Mouse (Mus musculus) heart, adult 2 months (tissue): ENCODE results near the gene Bnipl. TPM values are rescaled to one million over a fixed set of nuclear protein-coding genes. Genes with fewer than 3 reads are reported as not detected.
"Not testable (repeated sequence)": the region's sequence is repeated elsewhere in the genome, so short reads cannot be mapped to it uniquely, and the experiment has no call there.

ENCODE experiments used
- DNase-seq, 2 experiments: peaks; one replicate each; pipeline ENCODE4 v3.0.0; 2021
- H3K27ac ChIP-seq: fragments of 200-600 bp; 2 replicates; pipeline ENCODE4 v1.8.1; 2022
- H3K27me3 ChIP-seq: fragments of 200-500 bp; 2 replicates; pipeline ENCODE4 v1.6.1; 2012; ENCODE audit warnings: mild to moderate bottlenecking, low read length, inconsistent platforms, mixed read lengths; ENCODE audit not compliant: control insufficient read depth, insufficient read depth
- H3K36me3 ChIP-seq: fragments of 200-500 bp; 2 replicates; pipeline ENCODE4 v1.6.1; 2012; ENCODE audit warnings: low read length, inconsistent platforms; ENCODE audit not compliant: control insufficient read depth, insufficient read depth
- H3K4me1 ChIP-seq: fragments of 200-500 bp; 2 replicates; pipeline ENCODE4 v1.6.1; 2011; ENCODE audit warnings: low read length; ENCODE audit not compliant: control insufficient read depth, insufficient read depth
- H3K4me3 ChIP-seq: fragments of 200-600 bp; 2 replicates; pipeline ENCODE4 v1.8.1; 2022
- H3K79me2 ChIP-seq: fragments of 200-500 bp; replicated peaks from 2 replicates; pipeline ENCODE4 v1.6.1; 2012; ENCODE audit warnings: mild to moderate bottlenecking, inconsistent platforms, low read length, moderate library complexity, mixed read lengths; ENCODE audit not compliant: control insufficient read depth, insufficient read depth
- H3K9ac ChIP-seq: fragments of 200-500 bp; 2 replicates; pipeline ENCODE4 v1.6.1; 2012; ENCODE audit warnings: low read depth, mild to moderate bottlenecking, control low read depth, inconsistent platforms, low read length, mixed read lengths
- CTCF ChIP-seq: fragments of 200-600 bp; IDR thresholded peaks from 2 replicates; pipeline ENCODE4 v1.8.1; 2022; ENCODE audit warnings: antibody characterized with exemption, mild to moderate bottlenecking, moderate library complexity
- EP300 ChIP-seq: fragments of 200-500 bp; IDR thresholded peaks from 2 replicates; pipeline ENCODE4 v1.6.1; 2011; ENCODE audit warnings: low read depth, low read length, control low read depth; ENCODE audit not compliant: insufficient read depth
- POLR2A ChIP-seq: fragments of 200-500 bp; IDR thresholded peaks from 2 replicates; pipeline ENCODE4 v1.6.1; 2011; ENCODE audit warnings: mild to moderate bottlenecking, low read depth, low read length, control low read depth; ENCODE audit not compliant: insufficient read depth
- WGBS: fragments of 180-500 bp; shearing (Covaris S2); methylation state at CpG from one replicate; pipeline ENCODE4 v1.1.7; 2018; 5-methylcytosine and 5-hydroxymethylcytosine counted together
- intact Hi-C: fragments of 180-260 bp; cut with DNase I; formaldehyde crosslinking; loops from one replicate; pipeline ENCODE4 v1.15.1; 2025
- polyA plus RNA-seq: library from polyadenylated mRNA; depleted of rRNA; stranded (reverse); fragments of >200 nt; gene quantifications from 2 replicates; pipeline ENCODE4 v1.2.3, GENCODE M21; 2012
- total RNA-seq, 2 experiments: library from RNA; stranded (reverse); gene quantifications; 2 replicates each; pipeline ENCODE4 v1.2.3; 2021

Bnipl gene
- total and polyA plus RNA-seq, 3 experiments, result 0.25 TPM; not detected in 2

GRCm38 (mm10) chr3:95217255-95218134 lies 33.5 kb downstream of the Bnipl start, which contains the start of gene Gabpb2:
Gabpb2 (minus strand) TSS chr3:95217916.
- under 1% methylated on average over 56 of the region's 56 CpGs for WGBS
- Histone ChIP-seq H3K4me1 (no peaks in the 10 kb centered on the region), H3K9ac (peak within 1 kb of the TSS; percentile 82), H3K36me3 (peaks cover 2% of the 10 kb centered on the region), H3K4me3 (peak within 1 kb of the TSS; percentile 90), H3K27me3 (no peaks in the 10 kb centered on the region), H3K27ac (peak within 1 kb of the TSS; percentile 99), H3K79me2 (no peaks in the 10 kb centered on the region)
- TF ChIP-seq CTCF (no peak; the same call in 1 of the 2 replicates), EP300 (peak; percentile 83), POLR2A (peak; percentile 77)
- DNase-seq, result peak; percentile 96 to 97
- intact Hi-C loops, result loop anchor here (1.0 to 5.0 kb wide), 4 partner anchors 11 to 75 kb away; partner anchors contain the start of genes Cdc42se1, Mindy1, Prune1 and Tnfaip8l2

- peak overlapping the region; percentile 99 for H3K27ac ChIP-seq
- peak overlapping the region; percentile 82 for H3K9ac ChIP-seq
- H3K27me3 ChIP-seq, result no peaks in the 10 kb centered on the region
- 9% methylated on average over 4 of the region's 4 CpGs for WGBS
- DNase-seq, result no peak
- no peak for TF ChIP-seq CTCF
- no peak for TF ChIP-seq EP300
- TF ChIP-seq POLR2A, result no peak
- no peaks in the 10 kb centered on the region for H3K79me2 ChIP-seq
- no peaks in the 10 kb centered on the region for H3K4me1 ChIP-seq
- intact Hi-C loops, result loop anchor here (1.0 to 5.0 kb wide), 4 partner anchors 12 to 74 kb away; partner anchors contain the start of genes Cdc42se1, Mindy1, Prune1 and Tnfaip8l2
- H3K4me3 ChIP-seq, result peak overlapping the region; percentile 90
- H3K36me3 ChIP-seq, result peaks cover 2% of the 10 kb centered on the region
Measured at GRCm38 (mm10) chr3:95216655-95217254, 34.2 kb downstream of the Bnipl start.

GRCm38 (mm10) chr3:95213609-95213975 lies 37.4 kb downstream of the Bnipl start:
- Histone ChIP-seq H3K36me3 (peaks cover 2% of the 10 kb centered on the region), H3K27me3 (no peaks in the 10 kb centered on the region), H3K9ac (no peak overlapping the region), H3K79me2 (no peaks in the 10 kb centered on the region), H3K4me3 (no peak overlapping the region), H3K4me1 (no peaks in the 10 kb centered on the region), H3K27ac (no peak overlapping the region)
- no peak for TF ChIP-seq CTCF
- TF ChIP-seq EP300, result no peak
- TF ChIP-seq POLR2A, result no peak
- no peak for DNase-seq
- 100% methylated on average over 1 of the region's 1 CpGs for WGBS
- intact Hi-C loops, result no loop called here

DNA sequence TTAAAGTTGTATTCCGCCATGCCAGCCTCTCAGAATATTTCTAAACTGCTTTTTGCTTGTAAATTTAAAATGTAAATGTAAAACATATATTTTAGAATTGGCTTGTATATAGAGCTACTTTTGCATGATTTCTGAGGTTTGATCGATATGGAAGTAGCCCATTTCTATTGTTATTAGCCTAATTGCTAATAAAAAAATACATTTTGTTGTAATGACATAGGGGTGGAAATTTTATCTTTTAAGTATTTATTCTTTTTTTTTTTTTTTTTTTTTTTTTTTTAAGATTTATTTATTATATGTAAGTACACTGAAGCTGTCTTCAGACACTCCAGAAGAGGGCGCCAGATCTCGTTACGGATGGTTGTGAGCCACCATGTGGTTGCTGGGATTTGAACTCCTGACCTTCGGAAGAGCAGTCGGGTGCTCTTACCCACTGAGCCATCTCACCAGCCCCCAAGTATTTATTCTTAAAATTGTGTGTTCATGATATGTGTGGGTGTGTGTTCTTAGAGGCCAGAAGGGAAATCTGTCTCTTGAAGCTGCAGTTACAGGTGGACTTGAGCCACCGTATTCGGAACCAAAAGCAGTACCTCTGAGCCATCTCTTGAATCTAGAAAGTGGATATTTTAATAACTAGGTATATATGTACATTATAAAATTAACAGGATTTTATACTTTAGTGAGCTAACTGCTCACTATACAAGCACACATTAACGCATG lies 37.9 kb downstream of the Bnipl start:
- H3K36me3 ChIP-seq, intact Hi-C loops, H3K27ac ChIP-seq: not testable (repeated sequence)

DNA sequence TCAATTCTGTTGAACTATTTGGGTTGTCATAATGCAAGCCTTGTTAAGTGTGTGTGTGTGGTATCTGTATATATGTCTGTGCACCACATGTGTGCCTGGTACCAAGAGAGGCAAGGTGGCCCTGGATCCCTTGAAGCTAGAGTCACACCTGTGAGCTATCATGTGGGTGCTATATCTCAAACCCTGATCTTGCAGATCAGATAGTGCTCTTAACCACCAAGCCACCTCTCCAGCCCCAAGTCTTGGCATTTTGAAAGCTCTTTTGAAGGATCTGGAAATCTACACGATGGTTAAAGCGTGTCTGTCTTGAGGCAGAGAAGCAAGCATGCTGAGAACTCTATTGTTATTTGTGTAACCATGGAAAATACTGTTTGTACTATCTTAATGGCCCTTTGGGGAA lies 40.4 kb downstream of the Bnipl start:
- H3K27me3 ChIP-seq, result no peaks in the 10 kb centered on the region
- no peak for TF ChIP-seq POLR2A
- TF ChIP-seq EP300, result no peak
- TF ChIP-seq CTCF, result no peak
- DNase-seq, result no peak
- H3K27ac ChIP-seq, result no peak overlapping the region
- no peaks in the 10 kb centered on the region for H3K4me1 ChIP-seq
- H3K36me3 ChIP-seq, result no peaks in the 10 kb centered on the region; the same call in 1 of the 2 replicates
- WGBS, result 64% methylated on average over 2 of the region's 2 CpGs
- no peaks in the 10 kb centered on the region for H3K79me2 ChIP-seq
- intact Hi-C loops, result no loop called here
- no peak overlapping the region for H3K4me3 ChIP-seq
- H3K9ac ChIP-seq, result no peak overlapping the region

More for the DNA sequence above, 37.9 kb downstream of the Bnipl start:
- H3K4me3 ChIP-seq, H3K9ac ChIP-seq, H3K79me2 ChIP-seq, H3K27me3 ChIP-seq, H3K4me1 ChIP-seq, DNase-seq: not testable (repeated sequence)
- 93% methylated on average over 9 of the region's 10 CpGs for WGBS
- peak; percentile 22 for TF ChIP-seq CTCF
